Mouse (Mus musculus) olfactory bulb, adult 2 months (tissue): ENCODE data around the gene Zyx.

ENCODE experiments used
- CTCF ChIP-seq: fragments of 200-500 bp; IDR thresholded peaks from 2 replicates; pipeline ENCODE4 v1.5.1; 2012; ENCODE audit warnings: low read depth, mild to moderate bottlenecking, low read length, moderate library complexity; ENCODE audit not compliant: insufficient read depth
- POLR2A ChIP-seq: fragments of 200-500 bp; IDR thresholded peaks from 2 replicates; pipeline ENCODE4 v1.6.1; 2012; ENCODE audit warnings: mild to moderate bottlenecking, low read depth, low read length, moderate library complexity; ENCODE audit not compliant: insufficient read depth

DNA sequence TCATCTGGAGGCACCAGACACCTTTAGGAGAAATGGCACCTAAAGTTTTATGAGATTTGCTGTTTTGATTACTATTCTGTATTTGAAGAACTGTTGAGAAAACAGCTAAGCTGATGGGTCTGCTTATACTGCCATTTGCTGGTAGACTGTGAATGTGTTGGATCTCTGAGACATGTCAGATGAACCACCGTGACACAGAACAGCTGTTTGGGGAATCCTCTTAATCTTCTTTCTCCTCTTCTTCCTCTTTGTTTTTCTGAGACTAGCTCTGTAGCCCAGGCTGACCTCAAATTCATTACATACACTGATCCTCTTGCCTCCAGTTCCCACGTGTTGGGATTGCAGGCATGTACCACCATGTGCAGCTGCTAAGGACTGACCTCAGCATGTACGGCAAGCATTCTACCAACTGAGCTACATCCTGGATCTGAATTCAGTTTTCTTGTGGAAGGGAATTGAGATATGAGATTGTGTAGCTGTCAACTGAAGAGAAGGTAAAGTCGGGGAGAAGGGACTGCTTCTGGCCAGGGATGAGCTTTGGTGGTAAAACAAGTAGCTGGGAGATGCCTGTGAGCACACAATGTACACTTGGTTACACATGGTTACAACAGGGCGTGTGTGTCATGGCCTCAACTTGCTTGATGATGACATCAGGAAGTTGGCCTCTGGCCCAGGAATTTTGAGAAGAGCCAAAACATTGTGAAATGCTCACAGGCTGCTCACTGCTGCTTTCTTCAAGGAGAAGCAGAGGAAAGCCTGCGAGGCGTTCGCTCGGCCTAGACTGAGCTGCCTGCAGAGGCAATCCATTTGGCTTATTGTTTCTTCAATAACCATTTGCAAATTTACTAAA, 46.8 kb downstream of the Zyx start:
- no peak for TF ChIP-seq POLR2A
- no peak for TF ChIP-seq CTCF
